Mouse (Mus musculus): ENCODE data around the gene Rela. TPM values are rescaled to one million over a fixed set of nuclear protein-coding genes. Genes with fewer than 3 reads are reported as not detected.

Rela gene
- polyA plus RNA-seq, 1 experiment: 112 TPM

- Histone ChIP-seq H3K4me3 (ENCODE audit: control insufficient read depth, insufficient read depth, low read length) (no peak overlapping the region), H3K27me3 (ENCODE audit: control insufficient read depth, insufficient read depth, low read length) (no peaks in the 10 kb centered on the region), H3K36me3 (ENCODE audit: control insufficient read depth, insufficient read depth, low read length) (no peaks in the 10 kb centered on the region), H3K27ac (ENCODE audit: control insufficient read depth, insufficient read depth, low read length) (no peak overlapping the region), H3K4me1 (replicated peaks; ENCODE audit: control insufficient read depth, insufficient read depth, low read length) (peaks cover 6% of the 10 kb centered on the region)
- no peak for DNase-seq
- WGBS: 62% methylated on average over 9 of the region's 9 CpGs
- no peak for TF ChIP-seq CTCF (IDR thresholded peaks at IDR 0.05; ENCODE audit: borderline replicate concordance, control insufficient read depth, extremely low read depth, insufficient read depth, low read length, poor library complexity)
- no peak for TF ChIP-seq POLR2A (IDR thresholded peaks at IDR 0.05; ENCODE audit: control insufficient read depth, extremely low read depth, insufficient read depth, low read length, poor library complexity)
Measured at GRCm38 (mm10) chr19:5632120-5632519, 5.2 kb upstream of the Rela start.

GRCm38 (mm10) chr19:5636036-5636570 lies 1.2 kb upstream of the Rela start:
- DNase-seq: no peak
- no peaks in the 10 kb centered on the region for H3K27me3 ChIP-seq (ENCODE audit: control insufficient read depth, insufficient read depth, low read length)
- no peak overlapping the region for H3K27ac ChIP-seq (ENCODE audit: control insufficient read depth, insufficient read depth, low read length)
- no peak for TF ChIP-seq POLR2A (IDR thresholded peaks at IDR 0.05; ENCODE audit: control insufficient read depth, extremely low read depth, insufficient read depth, low read length, poor library complexity)
- TF ChIP-seq CTCF (IDR thresholded peaks at IDR 0.05; ENCODE audit: borderline replicate concordance, control insufficient read depth, extremely low read depth, insufficient read depth, low read length, poor library complexity): no peak
- peaks cover 14% of the 10 kb centered on the region for H3K36me3 ChIP-seq (ENCODE audit: control insufficient read depth, insufficient read depth, low read length)
- H3K4me3 ChIP-seq (ENCODE audit: control insufficient read depth, insufficient read depth, low read length): no peak overlapping the region
- peaks cover 16% of the 10 kb centered on the region for H3K4me1 ChIP-seq (replicated peaks; ENCODE audit: control insufficient read depth, insufficient read depth, low read length)
- 55% methylated on average over 7 of the region's 7 CpGs for WGBS

DNA sequence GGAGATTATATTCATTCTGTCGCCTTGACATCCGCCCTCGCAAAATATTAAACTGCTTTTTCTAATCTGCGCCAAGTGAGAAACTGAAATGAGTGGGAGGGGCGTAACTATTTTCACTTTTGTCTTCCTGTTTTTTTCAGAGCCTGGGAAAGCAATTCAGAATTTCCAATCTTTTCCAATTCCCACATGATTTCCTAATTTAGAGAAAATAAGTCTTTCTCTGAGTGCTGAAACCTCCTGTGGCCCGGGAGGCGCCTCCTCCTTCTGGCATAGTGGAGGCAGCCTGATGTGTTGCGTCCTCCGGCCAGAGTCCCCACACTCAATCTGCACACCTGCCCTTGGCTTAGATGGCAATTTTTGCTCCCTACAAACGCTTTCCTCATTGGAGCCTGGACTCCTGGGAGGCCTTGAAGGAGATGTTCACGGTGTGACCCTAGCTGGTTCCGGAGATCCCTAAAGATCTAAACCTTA lies 677 bp upstream of the Rela start:
- WGBS: 7% methylated on average over 12 of the region's 12 CpGs
- TF ChIP-seq CTCF (IDR thresholded peaks at IDR 0.05; ENCODE audit: borderline replicate concordance, control insufficient read depth, extremely low read depth, insufficient read depth, low read length, poor library complexity) (no peak), POLR2A (IDR thresholded peaks at IDR 0.05; ENCODE audit: control insufficient read depth, extremely low read depth, insufficient read depth, low read length, poor library complexity) (no peak)
- Histone ChIP-seq H3K36me3 (ENCODE audit: control insufficient read depth, insufficient read depth, low read length) (peaks cover 19% of the 10 kb centered on the region), H3K4me3 (ENCODE audit: control insufficient read depth, insufficient read depth, low read length) (peak overlapping the region; percentile 94), H3K4me1 (replicated peaks; ENCODE audit: control insufficient read depth, insufficient read depth, low read length) (peaks cover 16% of the 10 kb centered on the region), H3K27me3 (ENCODE audit: control insufficient read depth, insufficient read depth, low read length) (no peaks in the 10 kb centered on the region), H3K27ac (ENCODE audit: control insufficient read depth, insufficient read depth, low read length) (peak overlapping the region; percentile 73)
- peak; percentile 24 for DNase-seq

- 95% methylated on average over 18 of the region's 18 CpGs for WGBS
- peaks cover 16% of the 10 kb centered on the region for H3K4me1 ChIP-seq (replicated peaks; ENCODE audit: control insufficient read depth, insufficient read depth, low read length)
- no peaks in the 10 kb centered on the region for H3K27me3 ChIP-seq (ENCODE audit: control insufficient read depth, insufficient read depth, low read length)
Measured at GRCm38 (mm10) chr19:5638416-5639005, 1.2 kb downstream of the Rela start.

DNA sequence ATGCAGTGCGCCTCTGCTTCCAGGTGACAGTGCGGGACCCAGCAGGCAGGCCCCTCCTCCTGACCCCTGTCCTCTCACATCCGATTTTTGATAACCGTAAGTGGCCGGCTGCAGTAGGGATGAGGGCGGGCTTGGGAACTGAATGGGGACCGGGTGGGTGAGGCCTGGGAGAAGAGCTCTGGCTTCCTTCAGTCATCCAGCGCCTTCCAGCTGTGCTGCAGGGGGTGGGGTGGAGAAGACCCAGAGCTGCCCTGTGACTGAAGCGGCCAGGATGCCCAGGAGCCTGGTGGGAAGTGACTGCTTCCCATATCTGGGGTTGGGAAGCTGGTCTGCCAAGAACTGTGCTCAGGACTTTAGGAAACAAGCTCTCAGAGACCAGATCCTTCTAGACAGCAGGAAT lies 3.1 kb downstream of the Rela start:
- H3K4me1 ChIP-seq (replicated peaks; ENCODE audit: control insufficient read depth, insufficient read depth, low read length): peaks cover 16% of the 10 kb centered on the region
- DNase-seq: no peak
- H3K4me3 ChIP-seq (ENCODE audit: control insufficient read depth, insufficient read depth, low read length): no peak overlapping the region
- H3K27ac ChIP-seq (ENCODE audit: control insufficient read depth, insufficient read depth, low read length): no peak overlapping the region
- whole genome bisulfite sequencing: 96% methylated on average over 9 of the region's 9 CpGs
- TF ChIP-seq POLR2A (IDR thresholded peaks at IDR 0.05; ENCODE audit: control insufficient read depth, extremely low read depth, insufficient read depth, low read length, poor library complexity): no peak
- no peaks in the 10 kb centered on the region for H3K27me3 ChIP-seq (ENCODE audit: control insufficient read depth, insufficient read depth, low read length)
- peaks cover 50% of the 10 kb centered on the region for H3K36me3 ChIP-seq (ENCODE audit: control insufficient read depth, insufficient read depth, low read length)

More at GRCm38 (mm10) chr19:5638416-5639005, 1.2 kb downstream of the Rela start:
- Histone ChIP-seq H3K27ac (ENCODE audit: control insufficient read depth, insufficient read depth, low read length) (no peak overlapping the region), H3K4me3 (ENCODE audit: control insufficient read depth, insufficient read depth, low read length) (peak overlapping the region; percentile 94), H3K36me3 (ENCODE audit: control insufficient read depth, insufficient read depth, low read length) (peaks cover 38% of the 10 kb centered on the region)
- TF ChIP-seq CTCF (IDR thresholded peaks at IDR 0.05; ENCODE audit: borderline replicate concordance, control insufficient read depth, extremely low read depth, insufficient read depth, low read length, poor library complexity) (no peak), POLR2A (IDR thresholded peaks at IDR 0.05; ENCODE audit: control insufficient read depth, extremely low read depth, insufficient read depth, low read length, poor library complexity) (no peak)
- DNase-seq: no peak

DNA sequence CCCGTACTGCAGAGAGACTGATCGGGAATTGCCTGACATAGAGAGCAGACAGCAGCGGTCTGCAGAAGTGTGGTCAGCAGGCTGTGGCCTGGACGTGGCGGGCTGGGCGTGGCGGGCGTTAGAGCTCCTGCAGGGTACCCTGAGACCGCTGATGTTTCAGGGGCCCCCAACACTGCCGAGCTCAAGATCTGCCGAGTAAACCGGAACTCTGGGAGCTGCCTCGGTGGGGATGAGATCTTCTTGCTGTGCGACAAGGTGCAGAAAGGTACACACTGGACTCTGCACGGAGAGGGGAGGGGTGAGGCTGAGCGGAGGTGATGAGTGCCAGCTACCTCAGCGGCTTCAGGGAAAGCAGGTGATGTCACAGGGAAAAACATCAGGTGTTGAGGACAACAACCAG lies 3.7 kb downstream of the Rela start:
- no peak for DNase-seq
- Histone ChIP-seq H3K36me3 (ENCODE audit: control insufficient read depth, insufficient read depth, low read length) (peaks cover 57% of the 10 kb centered on the region), H3K4me3 (ENCODE audit: control insufficient read depth, insufficient read depth, low read length) (no peak overlapping the region), H3K27me3 (ENCODE audit: control insufficient read depth, insufficient read depth, low read length) (no peaks in the 10 kb centered on the region), H3K27ac (ENCODE audit: control insufficient read depth, insufficient read depth, low read length) (no peak overlapping the region), H3K4me1 (replicated peaks; ENCODE audit: control insufficient read depth, insufficient read depth, low read length) (peaks cover 16% of the 10 kb centered on the region)
- 96% methylated on average over 17 of the region's 17 CpGs for WGBS
- no peak for TF ChIP-seq POLR2A (IDR thresholded peaks at IDR 0.05; ENCODE audit: control insufficient read depth, extremely low read depth, insufficient read depth, low read length, poor library complexity)
- no peak for TF ChIP-seq CTCF (IDR thresholded peaks at IDR 0.05; ENCODE audit: borderline replicate concordance, control insufficient read depth, extremely low read depth, insufficient read depth, low read length, poor library complexity)
